Mouse (Mus musculus): ENCODE results near the gene Kbtbd12. TPM values are rescaled to one million over a fixed set of nuclear protein-coding genes. Genes with fewer than 3 reads are reported as not detected.

The Kbtbd12 gene
- polyA plus RNA-seq, 1 experiment from 2014 or later = not detected

- WGBS = 58% methylated on average over 2 of the region's 2 CpGs
- no peak for TF ChIP-seq CTCF (IDR thresholded peaks at IDR 0.05; ENCODE audit: low read depth)
- ATAC-seq (ENCODE audit: insufficient read depth) (no peak), DNase-seq (no peak)
- no peak overlapping the region for H3K9ac ChIP-seq
- H3K27me3 ChIP-seq (ENCODE audit: insufficient read depth, low read length) = no peaks in the 10 kb centered on the region
- no peak overlapping the region for H3K4me2 ChIP-seq
- no peaks in the 10 kb centered on the region for H3K4me1 ChIP-seq (ENCODE audit: insufficient read depth)
- no peak overlapping the region for H3K4me3 ChIP-seq (ENCODE audit: low read depth, low read length)
- H3K36me3 ChIP-seq (ENCODE audit: insufficient read depth) = no peaks in the 10 kb centered on the region
- H3K9me3 ChIP-seq (ENCODE audit: low read depth, low read length) = no peaks in the 10 kb centered on the region
- no peak overlapping the region for H3K27ac ChIP-seq (ENCODE audit: low read depth)
These were observed 32.5 kb downstream of the Kbtbd12 start for GRCm38 (mm10) chr6:88605235-88605634.

- no peak overlapping the region for H3K27ac ChIP-seq (ENCODE audit: low read depth)
- no peaks in the 10 kb centered on the region for H3K4me1 ChIP-seq (ENCODE audit: insufficient read depth)
- H3K4me3 ChIP-seq (ENCODE audit: low read depth, low read length) = no peak overlapping the region
- DNase-seq (no peak), ATAC-seq (ENCODE audit: insufficient read depth) (no peak)
- H3K9me3 ChIP-seq (ENCODE audit: low read depth, low read length) = no peaks in the 10 kb centered on the region; the same call in 1 of the 2 replicates
- H3K27me3 ChIP-seq (ENCODE audit: insufficient read depth, low read length) = no peaks in the 10 kb centered on the region
- no peak overlapping the region for H3K4me2 ChIP-seq
- WGBS = 76% methylated on average over 2 of the region's 2 CpGs
- no peak overlapping the region for H3K9ac ChIP-seq
- H3K36me3 ChIP-seq (ENCODE audit: insufficient read depth) = no peaks in the 10 kb centered on the region
- TF ChIP-seq CTCF (IDR thresholded peaks at IDR 0.05; ENCODE audit: low read depth) = no peak
These were observed 41.6 kb downstream of the Kbtbd12 start for GRCm38 (mm10) chr6:88596108-88596507.

- no peak overlapping the region for H3K4me3 ChIP-seq (ENCODE audit: low read depth, low read length)
- H3K4me2 ChIP-seq = no peak overlapping the region
- WGBS = 80% methylated on average over 6 of the region's 6 CpGs
- H3K9me3 ChIP-seq (ENCODE audit: low read depth, low read length) = no peaks in the 10 kb centered on the region
- no peak for TF ChIP-seq CTCF (IDR thresholded peaks at IDR 0.05; ENCODE audit: low read depth)
- DNase-seq (no peak), ATAC-seq (ENCODE audit: insufficient read depth) (no peak; the same call in 1 of the 2 replicates)
- H3K27ac ChIP-seq (ENCODE audit: low read depth) = no peak overlapping the region
- no peaks in the 10 kb centered on the region for H3K27me3 ChIP-seq (ENCODE audit: insufficient read depth, low read length)
- H3K4me1 ChIP-seq (ENCODE audit: insufficient read depth) = 0 out of 2 replicates have a peak, but pooled peaks cover 2% of the 10 kb centered on the region
- H3K36me3 ChIP-seq (ENCODE audit: insufficient read depth) = no peaks in the 10 kb centered on the region
- H3K9ac ChIP-seq = no peak overlapping the region
These were observed 45.4 kb downstream of the Kbtbd12 start for GRCm38 (mm10) chr6:88592367-88592766.

GRCm38 (mm10) chr6:88590231-88590630 lies 47.5 kb downstream of the Kbtbd12 start:
- DNase-seq (peak; percentile 39), ATAC-seq (ENCODE audit: insufficient read depth) (no peak)
- Histone ChIP-seq H3K4me1 (ENCODE audit: insufficient read depth) (0 out of 2 replicates have a peak, but pooled peaks cover 2% of the 10 kb centered on the region), H3K27ac (ENCODE audit: low read depth) (no peak overlapping the region), H3K9ac (no peak overlapping the region), H3K27me3 (ENCODE audit: insufficient read depth, low read length) (no peaks in the 10 kb centered on the region), H3K36me3 (ENCODE audit: insufficient read depth) (no peaks in the 10 kb centered on the region), H3K9me3 (ENCODE audit: low read depth, low read length) (no peaks in the 10 kb centered on the region), H3K4me2 (no peak overlapping the region), H3K4me3 (ENCODE audit: low read depth, low read length) (no peak overlapping the region)
- TF ChIP-seq CTCF (IDR thresholded peaks at IDR 0.05; ENCODE audit: low read depth) = no peak
- WGBS = 71% methylated on average over 4 of the region's 4 CpGs

- no peak overlapping the region for H3K4me3 ChIP-seq (ENCODE audit: low read depth, low read length)
- ATAC-seq (ENCODE audit: insufficient read depth) (peak; percentile 60; the same call in 1 of the 2 replicates), DNase-seq (peak; percentile 90)
- TF ChIP-seq CTCF (IDR thresholded peaks at IDR 0.05; ENCODE audit: low read depth) = peak; percentile 74
- no peak overlapping the region for H3K9ac ChIP-seq
- no peaks in the 10 kb centered on the region for H3K27me3 ChIP-seq (ENCODE audit: insufficient read depth, low read length)
- H3K4me2 ChIP-seq = no peak overlapping the region
- H3K4me1 ChIP-seq (ENCODE audit: insufficient read depth) = 0 out of 2 replicates have a peak, but pooled peaks cover 2% of the 10 kb centered on the region
- 8% methylated on average over 5 of the region's 5 CpGs for WGBS
- H3K9me3 ChIP-seq (ENCODE audit: low read depth, low read length) = no peaks in the 10 kb centered on the region
- no peak overlapping the region for H3K27ac ChIP-seq (ENCODE audit: low read depth)
- H3K36me3 ChIP-seq (ENCODE audit: insufficient read depth) = no peaks in the 10 kb centered on the region
These were observed 48.2 kb downstream of the Kbtbd12 start for GRCm38 (mm10) chr6:88589517-88589916.

GRCm38 (mm10) chr6:88588581-88589256 lies 49.0 kb downstream of the Kbtbd12 start:
- ATAC-seq (ENCODE audit: insufficient read depth) = no peak

GRCm38 (mm10) chr6:88587091-88587490 lies 50.7 kb downstream of the Kbtbd12 start:
- H3K9me3 ChIP-seq (ENCODE audit: low read depth, low read length) = no peaks in the 10 kb centered on the region
- H3K4me1 ChIP-seq (ENCODE audit: insufficient read depth) = 0 out of 2 replicates have a peak, but pooled peaks cover 2% of the 10 kb centered on the region
- no peak overlapping the region for H3K4me2 ChIP-seq
- DNase-seq = no peak
- no peaks in the 10 kb centered on the region for H3K27me3 ChIP-seq (ENCODE audit: insufficient read depth, low read length)
- 73% methylated on average over 3 of the region's 3 CpGs for WGBS
- H3K9ac ChIP-seq = no peak overlapping the region
- no peaks in the 10 kb centered on the region for H3K36me3 ChIP-seq (ENCODE audit: insufficient read depth)
- no peak for TF ChIP-seq CTCF (IDR thresholded peaks at IDR 0.05; ENCODE audit: low read depth)
- no peak overlapping the region for H3K27ac ChIP-seq (ENCODE audit: low read depth)
- ATAC-seq (ENCODE audit: insufficient read depth) = no peak
- no peak overlapping the region for H3K4me3 ChIP-seq (ENCODE audit: low read depth, low read length)

More at GRCm38 (mm10) chr6:88588581-88589256, 49.0 kb downstream of the Kbtbd12 start:
- no peak overlapping the region for H3K4me3 ChIP-seq (ENCODE audit: low read depth, low read length)
- H3K4me1 ChIP-seq (ENCODE audit: insufficient read depth) = 0 out of 2 replicates have a peak, but pooled peaks cover 2% of the 10 kb centered on the region
- no peak overlapping the region for H3K9ac ChIP-seq
- 72% methylated on average over 7 of the region's 7 CpGs for WGBS
- H3K36me3 ChIP-seq (ENCODE audit: insufficient read depth) = no peaks in the 10 kb centered on the region
- TF ChIP-seq CTCF (IDR thresholded peaks at IDR 0.05; ENCODE audit: low read depth) = no peak
- H3K27me3 ChIP-seq (ENCODE audit: insufficient read depth, low read length) = no peaks in the 10 kb centered on the region
- no peak for DNase-seq
- H3K27ac ChIP-seq (ENCODE audit: low read depth) = no peak overlapping the region
- no peaks in the 10 kb centered on the region for H3K9me3 ChIP-seq (ENCODE audit: low read depth, low read length)
- H3K4me2 ChIP-seq = no peak overlapping the region

All from lung, embryonic 14.5 days (tissue).